Mouse (Mus musculus) hindbrain, embryonic 11.5 days (tissue): ENCODE measurements around the gene Deaf1. TPM values are rescaled to one million over a fixed set of nuclear protein-coding genes. Genes with fewer than 3 reads are reported as not detected.

Experiments used
- ATAC-seq: fragments of 200-750 bp; cut with Nextera tagmentation; 2 replicates; pipeline ENCODE4 v1.8.0; 2017; ENCODE audit warnings: mild to moderate bottlenecking, moderate TSS enrichment, moderate library complexity; ENCODE audit not compliant: low FRiP score
- DNase-seq: peaks from one replicate; pipeline ENCODE4 v3.0.0-alpha.2; 2015; ENCODE audit warnings: low spot score
- H3K27ac ChIP-seq: fragments of 300-500 bp; sonication (generic); 2 replicates; pipeline ENCODE4 v1.5.1; 2014; ENCODE audit warnings: mild to moderate bottlenecking, low read depth, low read length
- H3K27me3 ChIP-seq: fragments of 300-500 bp; sonication (generic); 2 replicates; pipeline ENCODE4 v1.6.1; 2014; ENCODE audit warnings: mild to moderate bottlenecking, low read length, moderate library complexity, mixed read lengths; ENCODE audit not compliant: control insufficient read depth, insufficient read depth
- H3K36me3 ChIP-seq: fragments of 300-500 bp; sonication (generic); 2 replicates; pipeline ENCODE4 v1.6.1; 2014; ENCODE audit warnings: mild to moderate bottlenecking, low read length, moderate library complexity, mixed read lengths; ENCODE audit not compliant: control insufficient read depth, insufficient read depth
- H3K4me1 ChIP-seq: fragments of 300-500 bp; sonication (generic); replicated peaks from 2 replicates; pipeline ENCODE4 v1.6.1; 2014; ENCODE audit warnings: low read length, mixed read lengths; ENCODE audit not compliant: control insufficient read depth, insufficient read depth
- H3K4me2 ChIP-seq: fragments of 300-500 bp; sonication (generic); replicated peaks from 2 replicates; pipeline ENCODE4 v1.6.1; 2014; ENCODE audit warnings: mild to moderate bottlenecking, low read depth, low read length
- H3K4me3 ChIP-seq: fragments of 300-500 bp; sonication (generic); 2 replicates; pipeline ENCODE4 v1.5.1; 2014; ENCODE audit warnings: low read depth, low read length
- H3K9ac ChIP-seq: fragments of 300-500 bp; sonication (generic); 2 replicates; pipeline ENCODE4 v1.6.1; 2014; ENCODE audit warnings: low read depth, low read length
- H3K9me3 ChIP-seq: fragments of 300-500 bp; sonication (generic); 2 replicates; pipeline ENCODE4 v1.6.1; 2016; ENCODE audit warnings: low read length; ENCODE audit not compliant: control insufficient read depth
- WGBS: fragments of 180-500 bp; shearing (Covaris S2); extraction: QIAGEN DNeasy Blood & Tissue Kit; methylation state at CpG from one replicate; pipeline ENCODE4 v1.1.7; 2014; 5-methylcytosine and 5-hydroxymethylcytosine counted together
- polyA plus RNA-seq: library from polyadenylated mRNA; unstranded; fragments of >200 nt; fragmentation: Nextera tagmentation; extraction: Ambion mirVana; gene quantifications from 2 replicates; pipeline ENCODE4 v1.2.1, GENCODE M21; 2014

Gene Deaf1
- polyA plus RNA-seq, 1 experiment from 2014 or later, result 75.9 TPM

GRCm38 (mm10) chr7:141335682-141336081 lies 8.2 kb upstream of the Deaf1 start:
- Histone ChIP-seq H3K9ac (no peak overlapping the region), H3K9me3 (no peaks in the 10 kb centered on the region), H3K4me1 (no peaks in the 10 kb centered on the region; the same call in 1 of the 2 replicates), H3K4me3 (no peak overlapping the region), H3K36me3 (peaks cover 2% of the 10 kb centered on the region; the same call in 1 of the 2 replicates), H3K27me3 (peaks cover 8% of the 10 kb centered on the region; the same call in 1 of the 2 replicates), H3K4me2 (no peak overlapping the region), H3K27ac (no peak overlapping the region)
- WGBS, result 90% methylated on average over 4 of the region's 4 CpGs
- ATAC-seq (no peak), DNase-seq (no peak)

GRCm38 (mm10) chr7:141335044-141335579 lies 7.6 kb upstream of the Deaf1 start:
- Histone ChIP-seq H3K27me3 (peaks cover 8% of the 10 kb centered on the region; the same call in 1 of the 2 replicates), H3K27ac (no peak overlapping the region), H3K4me1 (no peaks in the 10 kb centered on the region; the same call in 1 of the 2 replicates), H3K4me2 (no peak overlapping the region), H3K9ac (no peak overlapping the region), H3K4me3 (no peak overlapping the region), H3K9me3 (no peaks in the 10 kb centered on the region), H3K36me3 (peaks cover 2% of the 10 kb centered on the region; the same call in 1 of the 2 replicates)
- 87% methylated on average over 2 of the region's 2 CpGs for WGBS
- ATAC-seq (no peak), DNase-seq (no peak)

GRCm38 (mm10) chr7:141331990-141332389 lies 4.5 kb upstream of the Deaf1 start:
- no peak overlapping the region for H3K4me3 ChIP-seq
- ATAC-seq, result no peak
- no peaks in the 10 kb centered on the region for H3K27me3 ChIP-seq
- H3K36me3 ChIP-seq, result peaks cover 2% of the 10 kb centered on the region; the same call in 1 of the 2 replicates
- peaks cover under 1% of the 10 kb centered on the region; the same call in 1 of the 2 replicates for H3K4me1 ChIP-seq
- no peaks in the 10 kb centered on the region for H3K9me3 ChIP-seq
- DNase-seq, result no peak
- no peak overlapping the region for H3K27ac ChIP-seq
- no peak overlapping the region for H3K9ac ChIP-seq
- H3K4me2 ChIP-seq, result no peak overlapping the region
- 81% methylated on average over 6 of the region's 6 CpGs for WGBS

- ATAC-seq (no peak), DNase-seq (no peak)
- Histone ChIP-seq H3K4me1 (peaks cover 8% of the 10 kb centered on the region), H3K27me3 (no peaks in the 10 kb centered on the region), H3K36me3 (peaks cover 2% of the 10 kb centered on the region; the same call in 1 of the 2 replicates), H3K4me3 (no peak overlapping the region), H3K9me3 (no peaks in the 10 kb centered on the region), H3K27ac (no peak overlapping the region), H3K4me2 (no peak overlapping the region), H3K9ac (no peak overlapping the region)
Observed at GRCm38 (mm10) chr7:141330706-141331105, 3.2 kb upstream of the Deaf1 start.

GRCm38 (mm10) chr7:141328373-141328990 lies 992 bp upstream of the Deaf1 start:
- Histone ChIP-seq H3K9me3 (no peaks in the 10 kb centered on the region), H3K36me3 (peaks cover 2% of the 10 kb centered on the region; the same call in 1 of the 2 replicates), H3K27me3 (no peaks in the 10 kb centered on the region), H3K27ac (peak overlapping the region; percentile 99), H3K4me1 (peaks cover 11% of the 10 kb centered on the region), H3K4me2 (peak overlapping the region; percentile 97), H3K4me3 (peak overlapping the region; percentile 68), H3K9ac (peak overlapping the region; percentile 95)
- ATAC-seq (peak; percentile 37), DNase-seq (no peak)
- 19% methylated on average over 24 of the region's 24 CpGs for WGBS

- Histone ChIP-seq H3K27ac (peak overlapping the region; percentile 99), H3K4me1 (peaks cover 11% of the 10 kb centered on the region), H3K9me3 (no peaks in the 10 kb centered on the region), H3K27me3 (no peaks in the 10 kb centered on the region), H3K4me3 (peak overlapping the region; percentile 68), H3K9ac (peak overlapping the region; percentile 95), H3K4me2 (peak overlapping the region; percentile 97), H3K36me3 (peaks cover 9% of the 10 kb centered on the region)
- DNase-seq, result peak; percentile 34
- peak; percentile 41 for ATAC-seq
- WGBS, result 6% methylated on average over 34 of the region's 35 CpGs
Observed at GRCm38 (mm10) chr7:141326546-141327446, 694 bp downstream of the Deaf1 start.

GRCm38 (mm10) chr7:141324686-141325085 lies 2.8 kb downstream of the Deaf1 start:
- no peak for DNase-seq
- peaks cover 15% of the 10 kb centered on the region for H3K36me3 ChIP-seq
- H3K9me3 ChIP-seq, result no peaks in the 10 kb centered on the region
- no peaks in the 10 kb centered on the region for H3K27me3 ChIP-seq
- H3K4me1 ChIP-seq, result peaks cover 11% of the 10 kb centered on the region
- no peak overlapping the region for H3K4me3 ChIP-seq
- H3K4me2 ChIP-seq, result no peak overlapping the region
- ATAC-seq, result no peak
- no peak overlapping the region for H3K9ac ChIP-seq
- 96% methylated on average over 1 of the region's 1 CpGs for whole genome bisulfite sequencing
- no peak overlapping the region for H3K27ac ChIP-seq

GRCm38 (mm10) chr7:141319446-141319845 lies 8.0 kb downstream of the Deaf1 start:
- Histone ChIP-seq H3K9ac (no peak overlapping the region), H3K9me3 (no peaks in the 10 kb centered on the region), H3K36me3 (peaks cover 23% of the 10 kb centered on the region), H3K4me1 (no peaks in the 10 kb centered on the region), H3K4me3 (no peak overlapping the region), H3K4me2 (no peak overlapping the region), H3K27ac (no peak overlapping the region), H3K27me3 (no peaks in the 10 kb centered on the region)
- DNase-seq (no peak), ATAC-seq (no peak)
- 88% methylated on average over 2 of the region's 2 CpGs for WGBS
